Mouse (Mus musculus) brain, embryonic 14.5 days (tissue): Measurements from ENCODE around the gene Casd1.

Source experiments
- CTCF ChIP-seq: fragments of 200-500 bp; IDR thresholded peaks from 2 replicates; pipeline ENCODE4 v1.5.1; 2012; ENCODE audit warnings: inconsistent platforms, mild to moderate bottlenecking, moderate library complexity, borderline replicate concordance; ENCODE audit not compliant: insufficient read depth, insufficient read length; ENCODE audit errors: extremely low read depth
- POLR2A ChIP-seq: fragments of 200-500 bp; IDR thresholded peaks from 2 replicates; pipeline ENCODE4 v1.6.1; 2012; ENCODE audit warnings: mild to moderate bottlenecking, inconsistent platforms, borderline replicate concordance; ENCODE audit not compliant: poor library complexity, insufficient read depth, insufficient read length, severe bottlenecking; ENCODE audit errors: extremely low read depth

DNA sequence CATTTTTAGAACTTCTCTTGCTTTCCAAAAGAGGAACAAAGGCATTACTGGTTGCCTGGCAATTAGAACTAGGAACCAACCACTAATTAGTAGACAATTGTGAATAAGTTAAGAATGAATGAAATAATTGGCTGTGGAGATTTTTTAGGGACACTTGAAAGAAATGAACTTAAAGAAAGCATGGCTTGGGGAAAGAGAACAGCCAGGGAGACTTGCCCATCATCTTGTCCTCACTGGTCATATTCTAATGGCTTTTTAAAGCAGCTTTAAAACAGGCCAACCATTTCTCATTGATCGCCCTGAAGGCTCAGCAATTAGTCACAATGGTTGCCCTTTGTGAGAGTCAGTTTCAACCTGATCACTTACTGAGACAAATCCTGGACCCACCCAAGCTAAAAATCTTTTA is 76.7 kb downstream of the Casd1 start:
- no peak for TF ChIP-seq CTCF
- TF ChIP-seq POLR2A, result no peak
